Mouse (Mus musculus) hindbrain, embryonic 13.5 days (tissue): ENCODE data around the gene Rhoc. TPM values are rescaled to one million over a fixed set of nuclear protein-coding genes. Genes with fewer than 3 reads are reported as not detected.
"Not testable (repeated sequence)": the region's sequence is repeated elsewhere in the genome, so short reads cannot be mapped to it uniquely, and the experiment has no call there.

ENCODE experiments used
- ATAC-seq: fragments of 200-750 bp; cut with Nextera tagmentation; 2 replicates; pipeline ENCODE4 v1.8.0; 2017; ENCODE audit warnings: moderate TSS enrichment; ENCODE audit not compliant: low FRiP score
- H3K27ac ChIP-seq: fragments of 300-500 bp; sonication (generic); 2 replicates; pipeline ENCODE4 v1.5.1; 2015; ENCODE audit warnings: inconsistent platforms, mild to moderate bottlenecking, moderate library complexity
- H3K27me3 ChIP-seq: fragments of 300-500 bp; sonication (generic); 2 replicates; pipeline ENCODE4 v1.6.1; 2015; ENCODE audit warnings: mild to moderate bottlenecking, inconsistent platforms
- H3K36me3 ChIP-seq: fragments of 300-500 bp; sonication (generic); 2 replicates; pipeline ENCODE4 v1.6.1; 2015; ENCODE audit warnings: mild to moderate bottlenecking, inconsistent platforms
- H3K4me1 ChIP-seq: fragments of 300-500 bp; sonication (generic); replicated peaks from 2 replicates; pipeline ENCODE4 v1.6.1; 2015; ENCODE audit warnings: inconsistent platforms
- H3K4me2 ChIP-seq: fragments of 300-500 bp; sonication (generic); 2 replicates; pipeline ENCODE4 v1.6.1; 2015; ENCODE audit warnings: inconsistent platforms, mild to moderate bottlenecking, moderate library complexity
- H3K4me3 ChIP-seq: fragments of 300-500 bp; sonication (generic); 2 replicates; pipeline ENCODE4 v1.5.1; 2015; ENCODE audit warnings: mild to moderate bottlenecking, inconsistent platforms
- H3K9ac ChIP-seq: fragments of 300-500 bp; sonication (generic); 2 replicates; pipeline ENCODE4 v1.6.1; 2015; ENCODE audit warnings: mild to moderate bottlenecking, inconsistent platforms
- H3K9me3 ChIP-seq: fragments of 300-500 bp; sonication (generic); 2 replicates; pipeline ENCODE4 v1.6.1; 2016; ENCODE audit warnings: inconsistent platforms
- WGBS: fragments of 180-500 bp; shearing (Covaris S2); methylation state at CpG from one replicate; pipeline ENCODE4 v1.1.7; 2015; 5-methylcytosine and 5-hydroxymethylcytosine counted together
- polyA plus RNA-seq: library from polyadenylated mRNA; unstranded; fragments of >200 nt; fragmentation: Nextera tagmentation; extraction: Ambion mirVana; gene quantifications from 2 replicates; pipeline ENCODE4 v1.2.1, GENCODE M21; 2015

Rhoc gene
- polyA plus RNA-seq, result 55.4 and 61.7 TPM in 2 replicates

DNA sequence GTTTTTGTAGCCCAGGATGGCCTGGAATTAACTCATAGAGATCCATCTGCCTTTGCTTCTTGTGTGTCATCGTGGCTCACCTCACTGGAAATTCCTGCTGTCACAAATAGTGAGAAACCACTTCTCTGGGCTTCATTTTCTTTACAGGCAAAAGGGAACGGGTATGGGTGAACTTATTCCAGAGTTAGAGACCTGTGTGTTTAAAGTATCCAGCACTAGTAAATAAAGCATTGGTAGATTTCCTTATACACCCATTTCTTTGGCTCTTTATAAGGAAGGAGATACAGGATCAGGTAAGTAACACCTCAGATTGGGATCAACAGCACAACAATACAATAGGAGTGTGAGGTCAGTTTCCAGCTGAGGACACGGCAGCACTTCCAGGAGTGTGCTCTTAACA lies at the start of gene Rhoc:
Gene Rhoc, plus strand, starts transcription at position 301 of the 400 bp plus-strand sequence.
- Histone ChIP-seq H3K4me3 (peak within 1 kb of the TSS; percentile 52), H3K9ac (peak within 1 kb of the TSS; percentile 76), H3K27ac (peak within 1 kb of the TSS; percentile 48; the same call in 1 of the 2 replicates), H3K36me3 (peaks cover 3% of the 10 kb centered on the region; the same call in 1 of the 2 replicates), H3K27me3 (peaks cover 68% of the 10 kb centered on the region), H3K9me3 (no peaks in the 10 kb centered on the region), H3K4me2 (peak within 1 kb of the TSS; percentile 86), H3K4me1 (peaks cover 24% of the 10 kb centered on the region)
- 28% methylated on average over 3 of the region's 3 CpGs for WGBS
- ATAC-seq, result no peak

DNA sequence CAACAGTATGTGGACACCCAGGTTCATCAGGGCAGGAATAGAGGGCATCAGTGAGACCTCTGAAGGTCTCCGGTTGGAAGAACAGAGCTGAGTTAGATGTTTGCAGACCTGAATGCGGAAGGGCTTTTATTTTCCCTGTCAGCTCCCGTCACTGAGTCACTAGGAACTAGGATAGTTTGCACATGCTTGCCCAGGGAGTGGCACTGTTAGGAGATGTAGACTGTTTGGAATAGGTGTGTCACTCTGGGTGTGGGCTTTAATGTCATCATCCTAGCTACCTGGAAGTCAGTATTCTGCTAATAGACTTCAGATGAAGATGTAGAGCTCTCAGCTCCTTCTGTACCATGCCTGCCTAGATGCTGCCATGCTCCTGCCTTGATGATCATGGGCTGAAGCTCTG lies 46.2 kb upstream of the Rhoc start:
- Histone ChIP-seq H3K27me3 (0 out of 2 replicates have a peak, but pooled peaks cover 2% of the 10 kb centered on the region), H3K4me1 (no peaks in the 10 kb centered on the region), H3K9ac (no peak overlapping the region), H3K27ac (no peak overlapping the region), H3K9me3 (no peaks in the 10 kb centered on the region), H3K36me3 (no peaks in the 10 kb centered on the region), H3K4me3 (no peak overlapping the region), H3K4me2 (no peak overlapping the region)
- WGBS, result 95% methylated on average over 3 of the region's 3 CpGs
- ATAC-seq, result no peak

DNA sequence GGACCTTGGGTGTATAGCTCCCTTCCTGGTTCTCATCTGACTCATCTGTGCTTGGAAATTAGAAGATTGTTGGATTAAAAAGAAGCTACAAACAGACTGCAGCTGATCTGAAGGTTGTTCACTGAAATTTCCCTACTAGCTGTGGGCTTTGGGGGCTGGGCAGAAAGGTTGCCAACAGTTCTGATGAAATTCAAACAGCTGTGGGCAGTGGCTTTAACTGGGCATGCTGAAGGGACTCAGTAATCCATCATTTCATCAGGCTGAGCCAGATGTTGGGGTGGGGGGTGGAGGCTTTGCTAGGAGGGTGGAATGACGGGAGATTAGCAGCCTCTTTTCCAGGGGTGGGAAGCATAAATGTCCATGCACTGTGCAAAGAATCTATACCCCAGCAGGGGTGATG lies 45.0 kb upstream of the Rhoc start:
- ATAC-seq, result no peak
- H3K9ac ChIP-seq, result no peak overlapping the region
- H3K4me2 ChIP-seq, result no peak overlapping the region
- H3K36me3 ChIP-seq, result no peaks in the 10 kb centered on the region
- H3K4me1 ChIP-seq, result no peaks in the 10 kb centered on the region
- H3K27me3 ChIP-seq, result 0 out of 2 replicates have a peak, but pooled peaks cover 2% of the 10 kb centered on the region
- 50% methylated on average over 1 of the region's 1 CpGs for WGBS
- no peak overlapping the region for H3K27ac ChIP-seq
- H3K9me3 ChIP-seq, result no peaks in the 10 kb centered on the region
- no peak overlapping the region for H3K4me3 ChIP-seq

DNA sequence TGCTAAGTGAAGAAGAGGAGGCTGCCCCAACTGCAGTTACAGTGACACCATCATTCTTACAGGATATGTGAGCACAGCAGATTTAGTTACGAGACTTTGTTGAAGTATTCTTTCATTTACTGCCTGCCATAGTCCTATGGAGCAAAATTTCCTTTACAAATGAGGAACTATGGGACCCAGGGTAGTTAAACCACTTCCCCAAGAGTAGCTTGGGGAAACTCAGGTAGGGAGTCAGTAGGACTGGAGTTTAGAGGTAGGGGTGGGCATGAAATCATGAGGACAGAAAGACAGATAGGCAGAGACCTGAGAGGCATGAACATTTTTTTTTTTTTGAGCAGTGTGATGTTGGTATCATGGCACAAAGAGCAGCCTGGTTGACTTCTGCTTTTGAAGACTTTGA lies 44.3 kb upstream of the Rhoc start:
- no peak for ATAC-seq
- H3K4me3 ChIP-seq, result no peak overlapping the region
- H3K36me3 ChIP-seq, result no peaks in the 10 kb centered on the region
- no peaks in the 10 kb centered on the region for H3K4me1 ChIP-seq
- no peaks in the 10 kb centered on the region for H3K27me3 ChIP-seq
- 79% methylated on average over 1 of the region's 1 CpGs for WGBS
- H3K9me3 ChIP-seq, result no peaks in the 10 kb centered on the region
- no peak overlapping the region for H3K4me2 ChIP-seq
- no peak overlapping the region for H3K9ac ChIP-seq
- H3K27ac ChIP-seq, result no peak overlapping the region

DNA sequence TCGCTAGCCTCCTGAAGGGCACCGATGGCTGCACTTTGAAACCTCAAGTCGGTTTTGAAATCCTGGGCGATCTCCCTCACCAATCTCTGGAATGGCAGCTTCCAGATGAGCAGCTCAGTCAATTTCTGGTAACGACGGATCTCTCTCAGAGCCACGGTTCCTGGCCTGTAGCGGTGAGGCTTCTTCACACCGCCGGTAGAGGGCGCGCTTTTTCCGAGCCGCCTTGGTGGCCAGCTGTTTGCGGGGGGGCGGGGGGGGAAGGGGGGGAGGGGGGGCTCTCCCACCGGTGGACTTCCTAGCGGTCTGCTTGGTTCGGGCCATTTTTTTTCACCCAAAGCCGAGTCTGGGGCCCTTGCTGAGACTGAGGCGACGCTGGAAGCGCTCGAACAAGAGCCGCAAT lies 35.3 kb upstream of the Rhoc start:
- 10% methylated on average over 22 of the region's 25 CpGs for WGBS

DNA sequence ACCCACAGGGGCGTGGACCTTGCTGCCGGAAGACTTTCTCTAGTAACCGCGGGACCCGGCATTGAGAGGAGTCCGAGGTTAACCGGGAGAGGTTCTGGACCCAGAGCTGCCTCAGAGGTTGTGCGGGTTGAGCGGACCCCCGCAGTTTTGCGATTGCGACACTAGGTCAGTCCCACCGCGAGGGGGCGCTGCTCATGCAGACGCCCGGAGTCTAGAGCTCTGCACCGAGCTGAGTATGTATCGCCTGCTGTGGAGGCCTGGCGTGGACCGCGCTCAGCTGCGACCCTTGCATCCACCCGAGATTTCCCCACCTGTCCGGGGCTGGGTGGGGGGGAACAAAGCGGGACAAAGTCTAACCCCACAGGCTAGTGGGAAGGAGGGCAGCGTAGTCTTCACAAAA lies 29.8 kb upstream of the Rhoc start:
- Histone ChIP-seq H3K4me2 (peak overlapping the region; percentile 59), H3K9me3 (no peaks in the 10 kb centered on the region), H3K4me1 (peaks cover 8% of the 10 kb centered on the region), H3K27ac (no peak overlapping the region), H3K27me3 (peaks cover 40% of the 10 kb centered on the region), H3K9ac (peak overlapping the region; percentile 63), H3K36me3 (no peaks in the 10 kb centered on the region), H3K4me3 (peak overlapping the region; percentile 38)
- 2% methylated on average over 26 of the region's 27 CpGs for WGBS
- ATAC-seq, result peak; percentile 82

More for the DNA sequence above, 35.3 kb upstream of the Rhoc start:
- not testable (repeated sequence) for H3K9me3 ChIP-seq, H3K4me2 ChIP-seq, H3K36me3 ChIP-seq, H3K4me3 ChIP-seq, ATAC-seq, H3K9ac ChIP-seq, H3K27ac ChIP-seq, H3K4me1 ChIP-seq
- peaks cover 11% of the 10 kb centered on the region for H3K27me3 ChIP-seq

DNA sequence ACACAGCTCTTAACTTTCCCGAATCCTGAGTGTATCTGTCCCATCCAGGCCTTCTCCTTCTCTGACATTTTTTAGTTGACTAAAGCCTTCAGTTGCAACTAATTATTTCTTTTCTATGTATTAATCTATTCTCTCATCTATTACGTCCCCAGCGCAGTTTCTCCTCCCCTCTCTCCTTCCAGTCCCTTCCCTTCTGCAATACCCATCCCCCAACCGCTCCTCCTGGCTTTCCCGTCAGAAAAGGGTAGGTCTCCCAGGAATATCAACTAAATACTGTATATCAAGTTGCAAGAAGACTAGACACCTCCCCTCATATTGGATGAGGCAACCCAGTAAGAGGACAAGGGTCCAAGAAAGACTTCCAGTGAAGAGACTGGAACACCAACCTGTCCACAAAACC lies 29.3 kb upstream of the Rhoc start:
- ATAC-seq, result 0 out of 2 replicates have a peak, but pooled peaks have one; percentile 17
- Histone ChIP-seq H3K4me2 (peak overlapping the region; percentile 59), H3K4me3 (peak overlapping the region; percentile 38), H3K9ac (peak overlapping the region; percentile 63), H3K9me3 (no peaks in the 10 kb centered on the region), H3K27ac (no peak overlapping the region), H3K4me1 (peaks cover 8% of the 10 kb centered on the region), H3K36me3 (no peaks in the 10 kb centered on the region), H3K27me3 (peaks cover 39% of the 10 kb centered on the region)
- 10% methylated on average over 5 of the region's 5 CpGs for WGBS

DNA sequence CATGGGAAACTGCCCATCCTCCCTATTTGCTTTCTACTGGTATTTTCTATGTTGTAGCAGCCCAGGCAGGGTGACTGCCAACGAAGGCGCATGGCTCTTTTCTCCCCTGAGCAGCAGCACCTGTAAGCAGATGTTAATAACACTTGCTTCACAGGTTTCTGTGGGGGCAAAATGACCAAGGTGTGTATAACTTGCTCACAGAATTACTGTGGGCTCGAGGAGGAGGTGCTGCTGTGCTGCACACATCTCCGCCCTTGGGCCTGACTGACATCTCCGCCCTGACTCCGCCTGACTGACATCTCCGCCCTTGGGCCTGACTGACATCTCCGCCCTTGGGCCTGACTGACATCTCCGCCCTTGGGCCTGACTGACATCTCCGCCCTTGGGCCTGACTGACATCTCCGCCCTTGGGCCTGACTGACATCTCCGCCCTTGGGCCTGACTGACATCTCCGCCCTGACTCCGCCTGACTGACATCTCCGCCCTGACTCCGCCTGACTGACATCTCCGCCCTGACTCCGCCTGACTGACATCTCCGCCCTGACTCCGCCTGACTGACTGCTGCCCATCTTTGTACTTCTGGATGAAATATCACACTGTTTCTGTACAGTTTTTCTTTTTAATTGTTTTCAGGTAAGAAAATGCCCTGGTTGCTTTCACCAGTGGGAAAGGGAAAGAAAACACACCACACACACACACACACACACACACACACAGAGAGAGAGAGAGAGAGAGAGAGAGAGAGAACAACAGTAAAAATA lies 25.9 kb upstream of the Rhoc start:
- ATAC-seq, H3K4me2 ChIP-seq, H3K9ac ChIP-seq, H3K4me3 ChIP-seq, H3K36me3 ChIP-seq, H3K4me1 ChIP-seq, H3K9me3 ChIP-seq, H3K27ac ChIP-seq: not testable (repeated sequence)
- peaks cover 36% of the 10 kb centered on the region for H3K27me3 ChIP-seq
- 25% methylated on average over 20 of the region's 20 CpGs for WGBS

DNA sequence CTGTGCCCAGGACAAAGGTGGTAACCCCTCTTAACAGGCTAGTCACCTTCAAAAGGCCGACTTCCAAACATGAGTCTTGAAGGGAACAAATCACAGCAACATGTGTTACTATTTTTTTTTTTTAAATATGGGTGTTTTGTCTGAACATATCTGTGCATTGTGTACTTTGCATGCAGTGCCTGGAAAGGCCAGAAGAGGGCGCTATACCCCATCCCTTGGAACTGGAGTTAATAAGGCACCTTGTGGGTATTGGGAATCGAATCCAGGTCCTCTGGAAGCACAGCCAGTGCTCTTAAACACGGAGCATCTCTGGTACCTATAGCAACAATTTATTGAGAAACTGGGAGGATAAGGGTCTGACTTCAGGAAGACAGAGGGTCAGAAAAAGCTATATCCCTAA lies 23.2 kb upstream of the Rhoc start:
- ATAC-seq, result no peak
- Histone ChIP-seq H3K27me3 (peaks cover 28% of the 10 kb centered on the region), H3K36me3 (no peaks in the 10 kb centered on the region), H3K9me3 (no peaks in the 10 kb centered on the region), H3K9ac (no peak overlapping the region), H3K4me1 (no peaks in the 10 kb centered on the region), H3K27ac (no peak overlapping the region), H3K4me3 (no peak overlapping the region), H3K4me2 (no peak overlapping the region)
- 28% methylated on average over 4 of the region's 4 CpGs for WGBS

DNA sequence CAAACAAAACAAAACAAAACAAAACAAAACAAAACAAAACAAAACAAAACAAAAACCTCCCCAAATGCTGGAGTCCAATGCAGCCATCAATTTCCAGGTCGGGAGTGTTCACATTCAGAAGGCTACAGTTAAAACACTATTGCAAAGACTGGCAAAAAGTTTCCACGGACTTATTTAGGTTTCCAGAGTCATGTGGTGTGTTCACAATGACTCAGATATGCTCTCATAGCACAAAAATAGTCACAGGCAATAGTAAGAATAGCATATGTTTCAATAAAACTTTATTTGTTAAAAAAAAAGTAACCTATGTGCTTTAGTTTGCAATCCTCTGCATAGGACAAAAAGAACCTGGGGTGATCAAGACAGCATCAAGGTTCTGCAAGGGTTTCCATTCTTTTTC lies 21.0 kb upstream of the Rhoc start:
- no peak for ATAC-seq
- Histone ChIP-seq H3K27me3 (peaks cover 26% of the 10 kb centered on the region), H3K9ac (no peak overlapping the region), H3K4me3 (no peak overlapping the region), H3K36me3 (no peaks in the 10 kb centered on the region), H3K9me3 (no peaks in the 10 kb centered on the region), H3K4me1 (no peaks in the 10 kb centered on the region), H3K27ac (no peak overlapping the region), H3K4me2 (no peak overlapping the region)
- WGBS, result 66% methylated on average over 2 of the region's 2 CpGs

DNA sequence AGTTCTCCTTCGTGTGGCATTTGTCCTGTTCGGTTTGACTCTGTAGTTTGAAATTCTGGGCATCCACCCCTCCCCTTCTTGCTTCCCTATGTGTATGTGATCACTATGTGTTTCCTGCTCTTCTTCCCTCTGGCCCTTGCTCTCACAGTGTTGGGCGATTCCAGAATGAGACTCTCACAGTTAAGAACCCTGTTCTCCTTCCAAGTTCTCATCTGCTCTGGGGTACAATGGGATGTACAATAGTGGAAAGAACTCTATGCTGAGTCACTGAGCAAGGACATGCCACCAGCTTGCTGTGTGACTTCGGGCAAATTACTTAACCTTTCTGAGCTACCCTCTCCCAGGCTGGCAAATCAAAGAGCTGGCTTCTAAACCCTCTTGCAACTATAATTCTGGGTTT lies 20.5 kb upstream of the Rhoc start:
- Histone ChIP-seq H3K4me3 (no peak overlapping the region), H3K9me3 (no peaks in the 10 kb centered on the region), H3K4me1 (no peaks in the 10 kb centered on the region), H3K36me3 (no peaks in the 10 kb centered on the region), H3K9ac (no peak overlapping the region), H3K4me2 (no peak overlapping the region), H3K27ac (no peak overlapping the region), H3K27me3 (peaks cover 32% of the 10 kb centered on the region)
- 80% methylated on average over 4 of the region's 4 CpGs for WGBS
- no peak for ATAC-seq

DNA sequence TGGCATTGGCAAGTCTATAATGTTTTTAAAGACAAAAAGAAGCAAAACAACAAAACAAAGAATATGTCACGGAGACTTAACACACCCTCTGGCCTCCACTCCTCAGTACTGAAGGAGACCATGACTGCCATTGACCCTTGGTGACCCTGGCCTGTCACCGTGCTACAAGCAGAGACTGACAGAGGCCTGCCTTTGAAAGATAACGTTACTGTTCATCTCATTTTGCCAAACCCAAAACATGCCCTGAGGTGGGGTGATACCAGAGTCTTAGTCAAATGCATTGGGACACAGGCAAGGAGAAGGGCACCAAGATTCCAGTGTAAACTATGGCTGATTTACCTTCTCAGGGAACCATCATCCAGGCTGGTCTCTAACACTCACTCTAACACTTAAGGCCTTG lies 19.0 kb upstream of the Rhoc start:
- ATAC-seq, result no peak
- Histone ChIP-seq H3K4me3 (no peak overlapping the region), H3K36me3 (no peaks in the 10 kb centered on the region), H3K4me1 (no peaks in the 10 kb centered on the region), H3K27ac (no peak overlapping the region), H3K9me3 (no peaks in the 10 kb centered on the region), H3K4me2 (no peak overlapping the region), H3K27me3 (peaks cover 42% of the 10 kb centered on the region), H3K9ac (no peak overlapping the region)
- 23% methylated on average over 3 of the region's 3 CpGs for WGBS

DNA sequence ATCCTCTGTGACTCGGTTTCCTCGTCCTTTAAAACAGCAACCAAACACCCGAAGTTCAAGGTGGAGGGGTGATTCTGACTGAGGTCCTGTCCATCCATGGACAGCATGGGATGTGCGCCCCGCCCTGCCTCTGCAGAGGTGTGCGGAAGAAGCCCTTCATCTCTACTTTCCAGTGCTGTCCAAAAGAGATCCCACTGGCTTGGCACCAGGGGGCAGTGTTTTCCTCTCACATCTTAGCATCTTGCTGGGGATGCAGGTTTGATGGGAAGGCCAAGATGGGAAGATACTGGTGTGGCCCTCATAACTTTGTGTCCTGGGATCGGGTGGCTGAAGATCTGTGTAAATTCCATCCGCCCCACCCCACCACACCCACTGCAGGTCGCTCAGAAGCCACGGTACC lies 18.1 kb upstream of the Rhoc start:
- Histone ChIP-seq H3K27ac (no peak overlapping the region), H3K9ac (no peak overlapping the region), H3K4me2 (no peak overlapping the region), H3K9me3 (no peaks in the 10 kb centered on the region), H3K36me3 (no peaks in the 10 kb centered on the region), H3K27me3 (peaks cover 46% of the 10 kb centered on the region), H3K4me1 (no peaks in the 10 kb centered on the region), H3K4me3 (no peak overlapping the region)
- no peak for ATAC-seq
- WGBS, result 66% methylated on average over 10 of the region's 10 CpGs
